Mouse (Mus musculus) embryonic facial prominence, embryonic 14.5 days (tissue): Measurements from ENCODE around the gene Mmel1. TPM values are rescaled to one million over a fixed set of nuclear protein-coding genes. Genes with fewer than 3 reads are reported as not detected.

Source experiments
- ATAC-seq: fragments of 200-750 bp; cut with Nextera tagmentation; 2 replicates; pipeline ENCODE4 v1.8.0; 2017; ENCODE audit warnings: low read depth, moderate number of reproducible peaks, moderate TSS enrichment
- DNase-seq: peaks from one replicate; pipeline ENCODE4 v3.0.0-alpha.2; 2015; ENCODE audit warnings: low spot score
- H3K27ac ChIP-seq: fragments of 300-500 bp; sonication (generic); replicated peaks from 2 replicates; pipeline ENCODE4 v1.5.1; 2014; ENCODE audit warnings: low read depth, mild to moderate bottlenecking, low read length, moderate library complexity
- H3K27me3 ChIP-seq: fragments of 300-500 bp; sonication (generic); replicated peaks from 2 replicates; pipeline ENCODE4 v1.6.1; 2014; ENCODE audit warnings: low read length; ENCODE audit not compliant: control insufficient read depth, insufficient read depth
- H3K36me3 ChIP-seq: fragments of 300-500 bp; sonication (generic); 2 replicates; pipeline ENCODE4 v1.6.1; 2014; ENCODE audit warnings: low read length, mixed read lengths; ENCODE audit not compliant: control insufficient read depth, insufficient read depth
- H3K4me1 ChIP-seq: fragments of 300-500 bp; sonication (generic); 2 replicates; pipeline ENCODE4 v1.6.1; 2014; ENCODE audit warnings: antibody characterized with exemption, low read length; ENCODE audit not compliant: control insufficient read depth, insufficient read depth
- H3K4me2 ChIP-seq: fragments of 300-500 bp; sonication (generic); 2 replicates; pipeline ENCODE4 v1.6.1; 2014; ENCODE audit warnings: low read depth, mild to moderate bottlenecking, low read length, moderate library complexity, mixed read lengths
- H3K4me3 ChIP-seq: fragments of 300-500 bp; sonication (generic); 2 replicates; pipeline ENCODE4 v1.5.1; 2014; ENCODE audit warnings: low read depth, mild to moderate bottlenecking, low read length
- H3K9ac ChIP-seq: fragments of 300-500 bp; sonication (generic); 2 replicates; pipeline ENCODE4 v1.6.1; 2014; ENCODE audit warnings: low read depth, mild to moderate bottlenecking, low read length, moderate library complexity, mixed read lengths
- H3K9me3 ChIP-seq: fragments of 300-500 bp; sonication (generic); 2 replicates; pipeline ENCODE4 v1.6.1; 2016; ENCODE audit warnings: low read length; ENCODE audit not compliant: control insufficient read depth
- WGBS: fragments of 180-500 bp; shearing (Covaris S2); extraction: QIAGEN DNeasy Blood & Tissue Kit; methylation state at CpG from one replicate; pipeline ENCODE4 v1.1.7; 2014; 5-methylcytosine and 5-hydroxymethylcytosine counted together
- polyA plus RNA-seq: library from polyadenylated mRNA; unstranded; fragments of >200 nt; fragmentation: Nextera tagmentation; extraction: Ambion mirVana; gene quantifications from 2 replicates; pipeline ENCODE4 v1.2.1, GENCODE M21; 2014

Mmel1 gene
- polyA plus RNA-seq, 1 experiment from 2014 or later = 0.32 TPM

- no peak for ATAC-seq
- Histone ChIP-seq H3K27me3 (no peaks in the 10 kb centered on the region), H3K27ac (no peak overlapping the region), H3K36me3 (no peaks in the 10 kb centered on the region), H3K4me2 (no peak overlapping the region), H3K4me3 (no peak overlapping the region), H3K9ac (no peak overlapping the region), H3K9me3 (no peaks in the 10 kb centered on the region), H3K4me1 (no peaks in the 10 kb centered on the region)
- WGBS = 83% methylated on average over 4 of the region's 4 CpGs
- no peak for DNase-seq
Measured at GRCm38 (mm10) chr4:154916662-154917061, 47.3 kb downstream of the Mmel1 start.

DNA sequence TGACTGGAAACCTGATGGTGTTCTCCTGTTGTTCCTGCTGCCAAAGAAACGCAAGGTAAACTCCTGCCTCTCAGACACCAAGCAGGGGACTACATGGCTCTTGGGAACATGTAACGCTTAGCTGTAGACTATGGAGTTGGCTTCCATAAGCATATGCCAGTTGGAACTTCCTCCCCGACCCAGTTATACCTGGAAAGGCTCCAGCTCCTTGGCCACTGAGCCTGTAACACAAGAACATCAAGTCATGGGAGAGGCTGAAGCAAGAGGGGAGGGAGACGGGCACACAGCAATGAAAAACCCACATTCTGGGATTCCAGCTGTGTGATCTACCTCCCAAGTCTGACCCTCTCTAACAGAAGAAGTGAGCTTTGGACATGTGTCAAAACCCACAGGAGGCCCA is 52.9 kb downstream of the Mmel1 start:
- no peak overlapping the region for H3K4me2 ChIP-seq
- no peaks in the 10 kb centered on the region for H3K27me3 ChIP-seq
- WGBS = 66% methylated on average over 4 of the region's 4 CpGs
- H3K36me3 ChIP-seq = no peaks in the 10 kb centered on the region
- DNase-seq (no peak), ATAC-seq (no peak)
- no peak overlapping the region for H3K4me3 ChIP-seq
- no peak overlapping the region for H3K27ac ChIP-seq
- peaks cover 2% of the 10 kb centered on the region for H3K4me1 ChIP-seq
- H3K9ac ChIP-seq = no peak overlapping the region
- H3K9me3 ChIP-seq = no peaks in the 10 kb centered on the region

GRCm38 (mm10) chr4:154922931-154923330 is 53.5 kb downstream of the Mmel1 start:
- ATAC-seq (no peak), DNase-seq (no peak)
- Histone ChIP-seq H3K36me3 (no peaks in the 10 kb centered on the region), H3K4me3 (no peak overlapping the region), H3K27ac (no peak overlapping the region), H3K9ac (no peak overlapping the region), H3K4me2 (no peak overlapping the region), H3K27me3 (no peaks in the 10 kb centered on the region), H3K9me3 (no peaks in the 10 kb centered on the region), H3K4me1 (peaks cover 8% of the 10 kb centered on the region)
- WGBS = 82% methylated on average over 5 of the region's 5 CpGs

- Histone ChIP-seq H3K9ac (no peak overlapping the region), H3K36me3 (no peaks in the 10 kb centered on the region), H3K4me2 (no peak overlapping the region), H3K4me3 (no peak overlapping the region), H3K27ac (no peak overlapping the region), H3K4me1 (peaks cover 18% of the 10 kb centered on the region), H3K27me3 (no peaks in the 10 kb centered on the region), H3K9me3 (no peaks in the 10 kb centered on the region)
- no peak for DNase-seq
- ATAC-seq = no peak
- WGBS = 49% methylated on average over 4 of the region's 4 CpGs
Measured at GRCm38 (mm10) chr4:154925413-154925812, 56.0 kb downstream of the Mmel1 start.

- no peaks in the 10 kb centered on the region for H3K27me3 ChIP-seq
- H3K27ac ChIP-seq = peak overlapping the region; percentile 65
- no peaks in the 10 kb centered on the region for H3K36me3 ChIP-seq
- H3K4me3 ChIP-seq = peak overlapping the region; percentile 20
- H3K9me3 ChIP-seq = no peaks in the 10 kb centered on the region
- WGBS = 50% methylated on average over 8 of the region's 9 CpGs
- no peak for ATAC-seq
- no peak for DNase-seq
- H3K4me2 ChIP-seq = peak overlapping the region; percentile 45
- H3K9ac ChIP-seq = peak overlapping the region; percentile 46; the same call in 1 of the 2 replicates
- H3K4me1 ChIP-seq = peaks cover 18% of the 10 kb centered on the region
Measured at GRCm38 (mm10) chr4:154926969-154927898, 57.8 kb downstream of the Mmel1 start.

- peak overlapping the region; percentile 20 for H3K4me3 ChIP-seq
- peak overlapping the region; percentile 45 for H3K4me2 ChIP-seq
- H3K27ac ChIP-seq = peak overlapping the region; percentile 65
- H3K27me3 ChIP-seq = no peaks in the 10 kb centered on the region
- WGBS = 18% methylated on average over 5 of the region's 5 CpGs
- no peaks in the 10 kb centered on the region for H3K36me3 ChIP-seq
- H3K9me3 ChIP-seq = no peaks in the 10 kb centered on the region
- H3K9ac ChIP-seq = peak overlapping the region; percentile 46; the same call in 1 of the 2 replicates
- peaks cover 18% of the 10 kb centered on the region for H3K4me1 ChIP-seq
- DNase-seq (peak; percentile 52), ATAC-seq (peak; percentile 57; the same call in 1 of the 2 replicates)
Measured at GRCm38 (mm10) chr4:154927899-154928337, 58.5 kb downstream of the Mmel1 start.

- H3K27ac ChIP-seq = peak within 1 kb of the TSS; percentile 65
- H3K36me3 ChIP-seq = no peaks in the 10 kb centered on the region
- H3K9me3 ChIP-seq = no peaks in the 10 kb centered on the region
- DNase-seq (no peak), ATAC-seq (no peak)
- H3K4me1 ChIP-seq = peaks cover 18% of the 10 kb centered on the region
- H3K4me3 ChIP-seq = peak within 1 kb of the TSS; percentile 20
- H3K9ac ChIP-seq = peak within 1 kb of the TSS; percentile 46; the same call in 1 of the 2 replicates
- 51% methylated on average over 12 of the region's 12 CpGs for WGBS
- peak within 1 kb of the TSS; percentile 45 for H3K4me2 ChIP-seq
- H3K27me3 ChIP-seq = no peaks in the 10 kb centered on the region
Measured at GRCm38 (mm10) chr4:154928395-154929087, 59.2 kb downstream of the Mmel1 start, which contains the start of gene Tnfrsf14. TSS of gene Tnfrsf14 (minus strand) at chr4:154928563.

DNA sequence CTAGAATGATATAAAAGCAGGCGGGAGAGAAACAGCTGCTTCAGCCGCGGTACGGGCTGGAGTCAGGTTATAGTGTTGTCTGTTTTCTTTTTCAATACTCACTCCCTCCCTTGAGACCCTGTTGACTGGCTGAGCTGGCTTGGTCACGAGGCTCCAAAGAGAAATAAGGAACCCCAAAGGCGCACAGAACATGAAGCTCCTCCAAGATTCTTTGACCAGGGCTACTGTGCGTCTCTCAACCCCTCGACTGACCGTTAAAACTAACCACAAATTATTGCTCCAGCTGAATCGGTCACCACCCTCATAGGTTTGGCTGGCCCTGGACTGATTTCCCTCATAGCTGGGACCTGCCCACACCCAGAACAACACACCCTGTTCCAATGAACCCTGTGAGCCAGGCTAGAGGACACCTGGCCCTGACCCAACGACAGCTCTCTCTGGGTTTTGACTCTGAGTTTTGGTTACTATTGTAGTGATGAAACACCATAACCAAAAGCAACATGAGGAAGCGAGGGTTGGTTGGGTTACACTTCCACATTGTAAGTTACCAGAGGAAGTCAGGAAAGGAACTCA is 59.8 kb downstream of the Mmel1 start:
- Histone ChIP-seq H3K27me3 (no peaks in the 10 kb centered on the region), H3K9ac (no peak overlapping the region), H3K9me3 (no peaks in the 10 kb centered on the region), H3K27ac (no peak overlapping the region), H3K4me2 (no peak overlapping the region), H3K4me1 (peaks cover 18% of the 10 kb centered on the region), H3K36me3 (no peaks in the 10 kb centered on the region), H3K4me3 (no peak overlapping the region)
- ATAC-seq (no peak), DNase-seq (no peak)
- WGBS = 67% methylated on average over 12 of the region's 12 CpGs
